Mouse (Mus musculus): Measurements from ENCODE around the gene Vmn1r19. TPM values are rescaled to one million over a fixed set of nuclear protein-coding genes. Genes with fewer than 3 reads are reported as not detected.

Gene Vmn1r19
- polyA plus RNA-seq, 1 experiment, result not detected

DNA sequence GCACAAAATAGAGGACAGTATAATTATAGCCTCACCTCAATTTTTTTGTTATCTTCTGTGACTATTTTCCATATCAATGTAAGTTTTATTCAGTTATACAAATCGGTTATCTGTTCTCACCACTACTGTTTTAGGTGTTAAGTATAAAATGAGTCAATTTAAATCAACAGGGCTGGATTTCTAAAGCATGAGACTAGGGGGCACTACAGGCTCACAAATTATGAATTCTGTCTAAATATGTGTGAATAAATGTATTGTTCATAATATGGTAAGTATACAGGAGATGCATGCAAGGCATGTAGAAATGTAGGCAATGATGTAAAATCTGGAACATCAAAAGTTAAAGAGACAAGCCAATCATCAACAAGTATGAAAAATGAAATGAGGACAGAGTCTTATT is 27.6 kb downstream of the Vmn1r19 start:
- Histone ChIP-seq H3K27me3 (ENCODE audit: control insufficient read depth, insufficient read depth, low read length) (no peaks in the 10 kb centered on the region), H3K4me3 (ENCODE audit: control insufficient read depth, insufficient read depth, low read length) (no peak overlapping the region), H3K27ac (ENCODE audit: control insufficient read depth, insufficient read depth, low read length) (no peak overlapping the region), H3K4me1 (replicated peaks; ENCODE audit: control insufficient read depth, insufficient read depth, low read length) (no peaks in the 10 kb centered on the region), H3K36me3 (ENCODE audit: control insufficient read depth, insufficient read depth, low read length) (no peaks in the 10 kb centered on the region)
- TF ChIP-seq POLR2A (IDR thresholded peaks at IDR 0.05; ENCODE audit: control insufficient read depth, extremely low read depth, insufficient read depth, low read length, poor library complexity) (no peak), CTCF (IDR thresholded peaks at IDR 0.05; ENCODE audit: borderline replicate concordance, control insufficient read depth, extremely low read depth, insufficient read depth, low read length, poor library complexity) (no peak)
- peak; percentile 6 for DNase-seq
- 63% methylated on average over 1 of the region's 1 CpGs for WGBS

Other genes with a start within 250 kb of the Vmn1r19 start
- gene Vmn1r12, start 246.9 kb upstream of the Vmn1r19 start, polyA plus RNA-seq (2012; rRNA removed), result not detected in 2 replicates
- not detected in 2 replicates for gene Vmn1r13, start 200.5 kb upstream of the Vmn1r19 start, polyA plus RNA-seq (2012; rRNA removed)
- gene Vmn1r14, start 172.1 kb upstream of the Vmn1r19 start, polyA plus RNA-seq (2012; rRNA removed), result not detected in 2 replicates
- gene Vmn1r15, start 145.8 kb upstream of the Vmn1r19 start, polyA plus RNA-seq (2012; rRNA removed), result not detected in 2 replicates
- gene Vmn1r16, start 74.3 kb upstream of the Vmn1r19 start, polyA plus RNA-seq (2012; rRNA removed), result not detected in 2 replicates
- not detected in 2 replicates for gene Vmn1r17, start 40.1 kb upstream of the Vmn1r19 start, polyA plus RNA-seq (2012; rRNA removed)
- not detected in 2 replicates for gene Vmn1r18, start 8.0 kb upstream of the Vmn1r19 start, polyA plus RNA-seq (2012; rRNA removed)
- gene Vmn1r20, start 25.1 kb downstream of the Vmn1r19 start, polyA plus RNA-seq (2012; rRNA removed), result not detected in 2 replicates
- 3.5 and 4.7 TPM in 2 replicates for gene Ppm1k, start 131.7 kb downstream of the Vmn1r19 start, polyA plus RNA-seq (2012; rRNA removed)
- 13.9 and 15.7 TPM in 2 replicates for gene Herc6, start 177.2 kb downstream of the Vmn1r19 start, polyA plus RNA-seq (2012; rRNA removed)

Data from thymus, adult 2 months (tissue).